Mouse (Mus musculus) olfactory bulb, adult 2 months (tissue): ENCODE results near the gene Ino80d.

Experiments used
- CTCF ChIP-seq: fragments of 200-500 bp; IDR thresholded peaks from 2 replicates; pipeline ENCODE4 v1.5.1; 2012; ENCODE audit warnings: low read depth, mild to moderate bottlenecking, low read length, moderate library complexity; ENCODE audit not compliant: insufficient read depth
- POLR2A ChIP-seq: fragments of 200-500 bp; IDR thresholded peaks from 2 replicates; pipeline ENCODE4 v1.6.1; 2012; ENCODE audit warnings: mild to moderate bottlenecking, low read depth, low read length, moderate library complexity; ENCODE audit not compliant: insufficient read depth

DNA sequence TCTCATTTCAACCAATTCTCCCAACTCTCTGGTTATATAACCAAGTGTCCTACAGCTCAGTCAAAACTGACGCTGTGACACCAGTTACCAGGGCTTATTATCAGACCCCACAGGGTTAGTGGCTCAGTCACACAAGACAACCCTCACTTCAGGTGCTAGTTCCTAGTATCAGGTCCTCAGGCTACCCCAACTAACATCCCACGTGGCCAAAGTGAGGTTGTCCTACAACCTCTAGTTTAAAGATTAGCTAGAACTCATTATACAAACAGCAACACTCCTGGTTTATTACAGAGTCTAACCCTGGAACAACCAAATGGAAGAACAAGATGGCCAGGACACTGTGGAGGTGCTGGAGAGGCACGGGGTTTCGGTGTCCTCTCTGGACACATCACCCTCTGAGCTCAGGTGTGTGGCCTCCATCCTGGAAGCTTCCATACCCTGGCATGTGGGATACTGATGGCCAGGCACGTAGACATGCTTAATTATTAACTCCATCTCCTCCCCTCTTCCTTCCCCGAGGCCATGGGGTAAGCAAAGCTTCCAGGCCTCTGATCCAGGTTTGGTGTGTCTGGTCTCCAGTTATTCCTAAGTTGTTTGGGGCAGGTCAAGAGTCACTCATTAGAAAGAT is 9.5 kb upstream of the Ino80d start:
- TF ChIP-seq CTCF (no peak), POLR2A (no peak)
